Mouse (Mus musculus): Measurements from ENCODE around the gene Gpt2.

DNA sequence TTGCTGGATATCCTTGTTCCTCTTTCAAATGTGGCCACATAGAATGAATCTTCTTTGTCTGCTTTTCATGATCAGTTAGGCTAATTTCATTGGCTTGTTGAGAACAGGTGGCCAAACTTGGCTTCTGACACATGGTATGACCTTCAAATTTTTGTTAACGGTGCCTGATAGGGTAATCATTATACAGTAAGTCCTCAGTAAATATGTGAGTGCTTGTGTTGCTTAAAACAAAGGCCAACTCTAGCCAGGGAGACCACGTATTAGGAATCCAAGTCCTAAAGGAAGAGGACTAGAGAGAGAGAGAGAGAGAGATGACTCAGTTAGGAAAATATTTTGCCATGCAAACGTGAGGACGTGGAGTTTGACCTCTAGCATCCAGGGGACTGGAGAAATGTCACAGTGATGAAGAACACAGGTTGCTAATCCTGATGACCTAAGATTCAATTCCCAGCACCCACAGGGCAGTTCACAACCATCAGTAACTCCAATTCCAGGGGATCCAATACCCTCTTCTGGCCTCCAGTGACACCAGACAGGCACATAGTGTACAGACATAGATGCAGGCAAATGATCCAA lies 15.3 kb upstream of the Gpt2 start:
- TF ChIP-seq CTCF (conservative IDR thresholded peaks at IDR 0.05 in 1 of 2, IDR thresholded peaks at IDR 0.05 in 1 of 2; ENCODE audit: low read depth in 2 of 2, low read length in 2 of 2) = no peak
- no peak for TF ChIP-seq POLR2A (IDR thresholded peaks at IDR 0.05; ENCODE audit: low read depth, low read length)
- TF ChIP-seq MYC (IDR thresholded peaks at IDR 0.05; ENCODE audit: low read depth, low read length) = no peak
- TF ChIP-seq MAX (IDR thresholded peaks at IDR 0.05; ENCODE audit: low read length) = no peak
- no peak for TF ChIP-seq ZC3H11A (IDR thresholded peaks at IDR 0.05; ENCODE audit: low read depth, low read length)

Data from CH12.LX (cell line).